Mouse (Mus musculus) thymus, postnatal 0 days (tissue): ENCODE results near the gene Mta2. TPM values are rescaled to one million over a fixed set of nuclear protein-coding genes. Genes with fewer than 3 reads are reported as not detected.

Source experiments
- DNase-seq: peaks from one replicate; pipeline ENCODE4 v3.0.0-alpha.2; 2015; ENCODE audit warnings: low spot score
- polyA plus RNA-seq: library from polyadenylated mRNA; unstranded; fragments of >200 nt; fragmentation: Nextera tagmentation; extraction: Ambion mirVana; gene quantifications from 2 replicates; pipeline ENCODE4 v1.2.1, GENCODE M21; 2015

The Mta2 gene
- polyA plus RNA-seq, 1 experiment from 2014 or later: 214 TPM

- DNase-seq: no peak
Observed at GRCm38 (mm10) chr19:8928689-8929223, 12.9 kb upstream of the Mta2 start.

- peak; percentile 87 for DNase-seq
Observed at GRCm38 (mm10) chr19:8929224-8930088, 12.2 kb upstream of the Mta2 start, which contains the start of the genes Rom1 and Eml3. Gene Rom1, minus strand, starts transcription at chr19:8929356. Gene Eml3, plus strand, starts transcription at chr19:8929552.

- no peak for DNase-seq
Observed at GRCm38 (mm10) chr19:8930117-8930516, 11.6 kb upstream of the Mta2 start.

DNA sequence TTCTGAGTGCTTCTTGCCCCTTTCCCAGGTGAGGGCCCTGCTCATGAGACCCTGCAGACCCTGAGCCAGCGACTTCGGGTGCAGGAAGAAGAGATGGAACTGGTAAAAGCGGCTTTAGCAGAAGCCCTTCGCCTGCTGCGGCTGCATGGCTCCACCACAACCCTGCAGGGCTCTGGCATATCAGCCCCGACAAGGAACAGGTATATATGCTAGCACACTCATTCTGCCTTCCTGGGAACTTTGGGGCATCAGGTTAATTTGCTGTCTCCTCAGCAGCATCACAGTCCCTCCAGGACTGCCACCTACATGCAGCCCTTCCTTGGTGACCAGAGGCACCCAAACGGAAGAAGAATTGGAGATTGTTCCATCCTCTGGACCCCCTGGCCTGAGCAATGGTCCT is 10.9 kb upstream of the Mta2 start:
- no peak for DNase-seq

DNA sequence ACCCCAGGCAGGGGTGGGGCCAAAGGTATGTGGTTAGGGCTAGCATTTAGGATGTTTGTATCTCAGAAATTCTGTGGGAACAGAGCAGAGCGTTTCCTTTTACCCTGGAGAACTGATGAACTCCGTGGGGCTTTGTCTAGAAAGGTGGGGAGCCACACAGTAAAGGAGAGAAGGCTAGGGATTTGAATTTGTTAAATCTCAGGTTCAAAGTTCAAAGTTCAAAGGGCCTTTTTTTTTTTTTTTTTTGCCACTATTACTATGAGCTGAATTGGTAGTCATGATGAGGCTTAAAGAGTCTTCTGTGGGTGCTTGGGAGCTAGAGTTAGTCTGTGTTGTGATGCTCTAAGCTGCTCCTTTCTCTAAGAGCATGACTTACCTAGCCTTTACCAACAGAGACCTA is 4.9 kb upstream of the Mta2 start:
- no peak for DNase-seq

DNA sequence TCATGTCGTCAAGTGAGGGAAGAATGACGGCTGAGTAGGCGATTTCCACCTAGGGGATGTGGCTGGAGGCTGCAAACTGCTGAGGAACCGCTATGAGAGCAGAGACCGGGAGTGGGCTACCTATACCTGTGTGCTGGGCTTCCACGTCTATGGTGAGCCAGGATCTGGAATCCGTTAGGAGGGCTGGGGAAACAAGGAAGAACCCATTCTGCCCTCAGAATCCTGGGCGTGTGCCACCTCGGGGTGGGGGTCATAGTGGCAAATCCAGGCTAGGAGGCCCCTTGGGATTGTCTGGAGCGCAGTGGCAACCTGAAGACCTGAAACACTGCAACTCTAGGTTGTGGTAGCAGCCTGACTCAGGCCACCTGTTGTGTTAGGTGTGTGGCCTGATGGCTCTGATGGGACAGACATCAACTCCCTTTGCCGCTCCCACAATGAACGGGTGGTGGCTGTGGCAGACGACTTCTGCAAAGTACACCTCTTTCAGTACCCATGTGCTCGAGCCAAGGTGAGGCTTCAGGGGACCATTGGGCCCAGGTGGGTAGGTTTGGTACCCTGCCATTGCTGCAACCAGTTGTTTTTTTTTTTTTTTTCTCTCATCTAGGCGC is 1.0 kb upstream of the Mta2 start:
- DNase-seq: no peak

GRCm38 (mm10) chr19:8941136-8941514 is 550 bp upstream of the Mta2 start:
- DNase-seq: no peak

GRCm38 (mm10) chr19:8942276-8942964 is 745 bp downstream of the Mta2 start:
- no peak for DNase-seq

- DNase-seq: no peak
Observed at GRCm38 (mm10) chr19:8943047-8943446, 1.4 kb downstream of the Mta2 start.

DNA sequence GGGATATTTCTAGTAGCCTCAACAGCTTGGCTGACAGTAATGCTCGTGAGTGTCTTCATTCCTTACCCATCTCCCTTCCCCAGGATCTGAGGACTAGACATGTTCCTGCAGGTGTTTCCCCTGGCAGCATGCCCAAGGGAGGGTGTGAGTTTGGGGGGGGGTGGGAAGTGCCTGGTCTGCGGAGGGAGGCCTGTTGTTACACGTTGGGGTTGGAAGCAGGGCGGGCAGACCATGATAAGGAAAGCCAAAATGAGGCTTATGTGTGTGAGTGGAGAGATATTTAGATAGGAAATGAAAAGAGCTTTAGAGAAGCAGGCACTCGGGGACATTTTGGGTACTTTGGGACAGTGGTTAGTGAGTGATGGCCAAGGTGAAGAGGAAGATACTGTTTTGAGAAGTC is 2.4 kb downstream of the Mta2 start:
- peak; percentile 20 for DNase-seq

- peak; percentile 67 for DNase-seq
Observed at GRCm38 (mm10) chr19:8944750-8945149, 3.1 kb downstream of the Mta2 start.

DNA sequence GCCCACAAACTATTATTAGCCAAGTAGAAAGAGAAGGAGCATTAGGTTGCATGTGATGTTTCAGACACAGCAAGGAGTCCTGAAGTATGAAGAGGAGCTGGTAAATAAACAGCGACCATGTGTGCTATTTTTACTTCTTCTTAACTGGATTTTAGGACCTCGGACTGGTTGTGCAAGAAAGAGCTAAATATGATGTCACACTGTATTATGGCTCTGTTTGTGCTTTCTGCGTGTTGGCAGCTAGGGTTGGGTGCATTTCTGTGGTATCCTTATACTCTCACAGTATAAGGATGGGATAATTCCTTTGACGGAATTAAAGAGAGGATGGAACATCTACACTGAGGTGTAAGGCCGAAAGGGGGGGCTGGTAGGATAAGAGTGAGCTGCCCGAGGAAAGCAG is 3.6 kb downstream of the Mta2 start:
- DNase-seq: no peak

- no peak for DNase-seq
Observed at GRCm38 (mm10) chr19:8946929-8947328, 5.3 kb downstream of the Mta2 start.

- DNase-seq: no peak
Observed at GRCm38 (mm10) chr19:8950190-8950589, 8.5 kb downstream of the Mta2 start.

DNA sequence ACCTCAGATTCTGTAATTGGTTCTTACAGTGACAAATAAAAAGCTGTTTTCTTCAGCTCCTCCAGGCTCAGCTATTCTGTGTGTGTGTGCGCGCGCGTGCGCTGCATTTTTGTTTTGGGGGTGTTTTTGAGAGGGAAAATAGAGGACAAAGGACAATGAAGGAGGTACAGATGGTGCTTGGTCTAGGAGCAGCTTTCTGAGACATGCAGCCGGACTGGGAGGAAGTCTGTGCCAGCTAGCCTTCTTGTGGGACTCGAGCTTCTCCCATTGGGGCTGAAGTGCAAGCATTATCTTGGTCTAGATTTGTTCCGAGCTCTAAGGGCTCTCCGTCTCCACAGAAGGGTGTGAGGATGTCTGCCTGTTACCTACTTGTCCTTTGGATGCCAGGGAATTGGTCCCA is 10.6 kb downstream of the Mta2 start:
- no peak for DNase-seq

- peak; percentile 98 for DNase-seq
Observed at GRCm38 (mm10) chr19:8953135-8954039, 11.7 kb downstream of the Mta2 start, which contains the start of gene Tut1. Gene Tut1, plus strand, starts transcription at chr19:8953847.

DNA sequence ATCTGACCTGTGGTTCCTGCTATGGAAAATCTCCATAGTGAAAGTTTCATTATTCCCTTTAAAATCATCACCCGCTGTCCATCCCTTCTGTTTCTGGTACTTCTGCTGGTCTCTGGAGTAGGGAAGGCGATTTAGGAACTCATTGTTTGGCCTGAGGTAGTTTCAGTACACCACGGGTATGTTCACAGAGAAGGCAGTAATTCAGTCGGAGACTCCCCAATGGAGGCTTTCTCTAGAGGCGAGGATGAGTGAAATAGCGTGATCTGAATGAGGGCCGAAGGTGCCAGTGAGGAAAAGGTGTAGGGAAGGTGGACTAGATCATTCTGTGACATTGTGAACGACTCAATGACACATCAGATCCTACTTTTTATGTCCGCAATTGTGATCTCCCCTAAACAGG is 12.5 kb downstream of the Mta2 start:
- DNase-seq: no peak

DNA sequence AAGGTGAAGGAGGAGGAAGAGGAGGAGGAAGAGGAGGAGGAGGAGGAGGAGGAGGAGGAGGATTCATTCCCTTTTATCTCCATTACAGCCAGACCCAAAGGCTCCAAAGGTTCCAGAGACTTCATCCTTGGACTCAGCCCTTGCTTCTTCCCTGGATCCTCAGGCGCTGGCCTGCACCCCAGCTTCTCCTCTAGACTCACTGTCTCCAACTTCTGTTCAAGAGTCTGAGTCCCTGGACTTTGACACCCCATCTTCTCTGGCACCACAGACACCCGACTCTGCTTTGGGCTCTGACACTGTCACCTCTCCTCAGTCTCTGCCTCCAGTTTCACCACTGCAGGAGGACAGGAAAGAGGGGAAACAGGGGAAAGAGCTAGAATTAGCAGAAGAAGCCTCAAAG is 20.6 kb downstream of the Mta2 start:
- no peak for DNase-seq

- no peak for DNase-seq
Observed at GRCm38 (mm10) chr19:8965075-8965474, 23.4 kb downstream of the Mta2 start.

GRCm38 (mm10) chr19:8965771-8966170 is 24.1 kb downstream of the Mta2 start:
- no peak for DNase-seq

DNA sequence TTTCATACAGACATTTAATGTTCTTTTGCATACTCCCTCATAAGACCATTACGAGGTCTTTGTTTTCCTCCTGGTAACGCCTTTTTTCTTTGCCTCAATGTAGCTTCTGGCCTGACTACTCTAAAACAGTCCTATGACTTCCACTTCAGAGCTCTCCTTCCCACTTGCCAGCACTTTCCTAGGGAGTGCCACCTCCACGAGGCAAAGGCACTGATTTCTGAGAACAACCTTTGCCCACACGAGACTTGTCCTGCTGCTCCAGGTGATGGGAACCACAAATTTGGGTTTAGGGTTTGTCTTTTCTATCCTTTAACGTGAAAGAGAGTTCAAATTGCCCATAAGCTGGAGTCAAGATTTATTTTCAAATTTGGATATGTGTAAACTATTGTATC is 24.5 kb downstream of the Mta2 start:
- DNase-seq: no peak
